Mouse (Mus musculus): Measurements from ENCODE around the gene Man2a1.

Gene Man2a1

GRCm38 (mm10) chr17:64600372-64601090 lies at the start of gene Man2a1:
Man2a1 (plus strand) TSS chr17:64600736.
- in situ Hi-C loops (cut with MboI, MseI): loop anchor here (25.0 kb wide), 1 partner anchor 1012 kb away; the partner anchor contains the start of gene Vapa

GRCm38 (mm10) chr17:64553358-64553757 lies 47.2 kb upstream of the Man2a1 start:
- in situ Hi-C loops (cut with MboI, MseI): no loop called here

- in situ Hi-C loops (cut with MboI, MseI): no loop called here
Observed at GRCm38 (mm10) chr17:64554901-64555300, 45.6 kb upstream of the Man2a1 start.

- in situ Hi-C loops (cut with MboI, MseI): no loop called here
Observed at GRCm38 (mm10) chr17:64556661-64557445, 43.7 kb upstream of the Man2a1 start.

GRCm38 (mm10) chr17:64558994-64559540 lies 41.5 kb upstream of the Man2a1 start:
- in situ Hi-C loops (cut with MboI, MseI): no loop called here

- in situ Hi-C loops (cut with MboI, MseI): no loop called here
Observed at GRCm38 (mm10) chr17:64566435-64566834, 34.1 kb upstream of the Man2a1 start.

GRCm38 (mm10) chr17:64567546-64567945 lies 33.0 kb upstream of the Man2a1 start:
- in situ Hi-C loops (cut with MboI, MseI): no loop called here

- in situ Hi-C loops (cut with MboI, MseI): no loop called here
Observed at GRCm38 (mm10) chr17:64573981-64574380, 26.6 kb upstream of the Man2a1 start.

GRCm38 (mm10) chr17:64575240-64575639 lies 25.3 kb upstream of the Man2a1 start:
- in situ Hi-C loops (cut with MboI, MseI): no loop called here

GRCm38 (mm10) chr17:64577485-64577884 lies 23.1 kb upstream of the Man2a1 start:
- in situ Hi-C loops (cut with MboI, MseI): no loop called here

GRCm38 (mm10) chr17:64578346-64578745 lies 22.2 kb upstream of the Man2a1 start:
- in situ Hi-C loops (cut with MboI, MseI): no loop called here

GRCm38 (mm10) chr17:64579696-64580095 lies 20.8 kb upstream of the Man2a1 start:
- in situ Hi-C loops (cut with MboI, MseI): no loop called here

- in situ Hi-C loops (cut with MboI, MseI): no loop called here
Observed at GRCm38 (mm10) chr17:64581133-64581532, 19.4 kb upstream of the Man2a1 start.

GRCm38 (mm10) chr17:64581962-64582361 lies 18.6 kb upstream of the Man2a1 start:
- in situ Hi-C loops (cut with MboI, MseI): no loop called here

- in situ Hi-C loops (cut with MboI, MseI): loop anchor here (10.0 kb wide), 1 partner anchor 284 kb away; no protein-coding TSS in a partner anchor
Observed at GRCm38 (mm10) chr17:64590483-64590882, 10.1 kb upstream of the Man2a1 start.

GRCm38 (mm10) chr17:64591366-64591765 lies 9.2 kb upstream of the Man2a1 start:
- in situ Hi-C loops (cut with MboI, MseI): loop anchor here (10.0 kb wide), 1 partner anchor 283 kb away; no protein-coding TSS in a partner anchor

GRCm38 (mm10) chr17:64592355-64592754 lies 8.2 kb upstream of the Man2a1 start:
- in situ Hi-C loops (cut with MboI, MseI): loop anchor here (10.0 kb wide), 1 partner anchor 282 kb away; no protein-coding TSS in a partner anchor

- in situ Hi-C loops (cut with MboI, MseI): loop anchor here (10.0 kb wide), 1 partner anchor 282 kb away; no protein-coding TSS in a partner anchor
Observed at GRCm38 (mm10) chr17:64592788-64593187, 7.7 kb upstream of the Man2a1 start.

- in situ Hi-C loops (cut with MboI, MseI): loop anchor here (10.0 kb wide), 1 partner anchor 277 kb away; no protein-coding TSS in a partner anchor
Observed at GRCm38 (mm10) chr17:64597770-64598169, 2.8 kb upstream of the Man2a1 start.

GRCm38 (mm10) chr17:64599916-64600315 lies 620 bp upstream of the Man2a1 start:
- in situ Hi-C loops (cut with MboI, MseI): loop anchor here (10.0 to 25.0 kb wide), 2 partner anchors 275 to 1012 kb away; partner anchors contain the start of gene Vapa

GRCm38 (mm10) chr17:64601091-64601750 lies 685 bp downstream of the Man2a1 start:
- in situ Hi-C loops (cut with MboI, MseI): loop anchor here (25.0 kb wide), 1 partner anchor 1011 kb away; the partner anchor contains the start of gene Vapa

All from T-helper 2 cell (primary cell).